Mouse (Mus musculus): ENCODE results near the gene Cdh26.

Gene Cdh26

GRCm38 (mm10) chr2:178449386-178449785, 19.1 kb downstream of the Cdh26 start:
- no peak for DNase-seq

DNA sequence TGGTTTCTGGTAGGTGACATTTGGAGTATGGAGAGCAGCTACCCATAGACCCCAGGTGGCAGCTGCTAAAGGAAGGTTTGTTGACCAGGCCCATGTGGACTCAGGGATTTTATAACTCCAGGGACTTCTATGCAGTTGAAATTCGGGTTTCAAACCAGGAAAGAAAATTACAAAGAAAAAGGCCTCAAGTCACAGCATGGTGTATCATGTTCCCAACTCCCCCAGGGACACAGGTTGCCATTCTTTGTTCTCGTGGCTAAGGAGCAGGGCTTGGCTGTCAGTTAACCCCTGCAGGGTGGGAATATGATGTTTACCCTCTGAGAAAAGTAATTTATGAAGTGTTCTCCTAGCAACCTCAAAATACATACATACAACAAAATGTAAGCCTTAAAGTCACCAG, 19.9 kb downstream of the Cdh26 start:
- no peak for DNase-seq

DNA sequence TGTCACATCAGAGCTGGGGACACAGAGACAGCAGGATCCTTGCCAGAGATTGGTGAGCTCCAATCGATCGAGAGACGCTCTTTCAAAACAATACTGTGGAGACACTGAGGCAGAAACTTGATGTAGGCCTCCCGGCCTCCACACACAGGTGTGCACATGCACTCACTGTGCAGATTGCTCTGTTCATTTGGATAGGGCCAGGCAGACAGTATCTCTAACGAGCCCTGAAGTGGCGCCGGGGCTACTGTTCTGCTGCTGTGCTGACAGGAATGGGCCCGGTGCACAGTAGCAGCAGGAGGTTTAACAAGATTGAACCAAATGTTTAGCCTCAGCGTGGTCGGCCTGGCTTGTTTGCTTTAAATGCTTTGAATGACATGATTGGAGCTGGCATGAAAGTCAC, 20.6 kb downstream of the Cdh26 start:
- no peak for DNase-seq

DNA sequence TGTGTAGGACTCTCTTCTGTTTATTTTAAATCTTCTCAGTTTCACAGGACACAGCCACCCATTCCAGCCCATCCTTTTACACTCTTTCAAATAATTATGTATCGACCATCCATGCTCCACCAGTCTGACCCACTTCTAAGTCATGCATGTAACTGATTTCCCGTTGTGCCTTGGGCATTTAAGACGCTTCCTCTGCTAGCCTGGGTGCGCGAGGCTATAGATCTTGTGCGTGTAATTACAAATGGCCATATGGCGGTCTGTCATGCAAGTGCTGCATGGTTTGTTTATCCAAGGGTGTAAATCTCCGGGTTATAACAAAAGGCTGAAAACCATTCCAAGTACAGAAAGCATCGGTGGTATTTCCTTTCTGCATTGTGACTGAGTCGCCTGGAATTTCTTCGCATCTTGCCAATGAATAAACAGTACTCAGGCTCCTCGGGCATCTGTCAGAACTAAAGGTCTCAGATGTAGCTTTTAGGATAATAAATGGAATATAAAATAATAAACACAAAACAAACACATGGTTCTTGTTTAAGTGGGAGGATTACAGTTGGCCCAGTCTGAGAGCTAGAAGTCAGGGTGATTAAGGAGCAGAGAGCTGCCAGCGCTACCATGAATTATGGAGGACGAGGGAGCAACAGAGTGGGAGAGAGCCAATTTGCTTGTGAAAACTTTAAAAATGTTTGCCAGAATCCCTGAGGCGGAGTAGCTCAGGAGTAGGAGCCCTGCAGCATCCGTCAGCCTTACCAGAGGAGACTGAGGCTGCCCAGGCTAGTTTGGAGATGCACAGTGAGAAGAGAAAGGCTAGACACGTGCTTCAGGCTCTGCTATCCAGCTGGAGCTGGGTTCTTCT, 24.6 kb downstream of the Cdh26 start:
- DNase-seq, result no peak

- DNase-seq, result no peak
These were observed 27.1 kb downstream of the Cdh26 start for GRCm38 (mm10) chr2:178457414-178457813.

DNA sequence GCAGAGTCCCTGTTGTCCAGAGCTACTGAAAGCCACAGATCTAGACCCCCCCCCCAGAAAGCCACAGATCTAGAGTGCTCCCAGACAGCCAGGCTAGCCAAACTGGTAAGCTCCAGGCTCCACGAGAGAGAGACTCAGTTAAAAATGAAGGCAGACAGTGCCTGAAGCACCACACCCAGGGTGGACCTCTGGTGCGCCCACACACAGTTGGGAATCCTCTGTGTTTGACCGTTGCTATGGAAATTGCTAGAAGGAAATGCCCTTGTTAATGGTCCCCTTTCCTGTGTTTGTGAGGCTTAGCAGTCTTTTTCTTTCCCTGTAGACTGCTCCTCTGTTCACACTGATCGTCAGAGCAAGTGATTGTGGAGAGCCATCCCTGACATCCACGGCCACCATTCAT, 30.0 kb downstream of the Cdh26 start:
- no peak for DNase-seq

GRCm38 (mm10) chr2:178471546-178472480, 41.5 kb downstream of the Cdh26 start:
- DNase-seq, result no peak

GRCm38 (mm10) chr2:178473916-178474315, 43.6 kb downstream of the Cdh26 start:
- DNase-seq, result no peak

- DNase-seq, result no peak
These were observed 46.9 kb downstream of the Cdh26 start for GRCm38 (mm10) chr2:178477228-178477627.

- no peak for DNase-seq
These were observed 48.7 kb downstream of the Cdh26 start for GRCm38 (mm10) chr2:178479011-178479410.

GRCm38 (mm10) chr2:178480932-178481331, 50.6 kb downstream of the Cdh26 start:
- DNase-seq, result no peak

DNA sequence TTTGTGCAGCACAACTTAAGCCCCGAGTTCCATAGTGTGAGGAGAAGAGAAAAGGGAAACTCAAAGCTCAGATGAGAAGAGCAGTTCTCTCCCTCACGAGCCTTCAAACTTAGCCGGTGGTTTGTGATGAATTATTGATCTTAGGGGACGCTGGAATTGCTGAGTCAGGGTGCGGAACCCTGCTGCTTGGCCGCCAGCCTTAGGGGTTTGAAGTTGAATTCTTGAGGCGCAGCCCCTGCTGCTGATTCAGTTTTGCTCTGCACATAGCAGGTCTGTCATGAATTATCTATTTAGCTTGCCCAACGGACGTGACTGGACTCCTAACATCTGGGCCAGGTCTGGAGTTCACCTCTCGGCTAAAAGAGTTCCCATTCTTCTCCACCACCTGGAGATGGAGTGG, 53.1 kb downstream of the Cdh26 start:
- DNase-seq, result no peak

DNA sequence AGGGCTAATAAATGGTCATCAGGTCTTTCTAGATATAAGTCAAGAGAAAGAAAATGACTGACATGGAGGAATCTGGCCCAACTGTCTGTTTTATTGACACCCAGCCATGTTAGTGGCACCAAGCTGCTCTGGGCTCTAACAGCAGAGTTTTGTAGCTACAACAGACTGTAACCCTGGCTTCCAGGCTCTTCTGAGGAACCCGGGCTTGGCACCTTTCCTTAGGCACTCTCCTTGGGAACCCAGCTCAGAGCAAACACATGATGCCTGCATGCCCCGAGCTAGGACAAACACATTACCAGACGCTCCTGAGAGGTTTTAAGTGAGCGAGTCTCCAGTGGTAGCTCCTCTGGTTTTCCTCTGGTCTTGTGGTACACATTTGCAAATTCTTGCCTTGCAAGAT, 57.9 kb downstream of the Cdh26 start:
- no peak for DNase-seq

DNA sequence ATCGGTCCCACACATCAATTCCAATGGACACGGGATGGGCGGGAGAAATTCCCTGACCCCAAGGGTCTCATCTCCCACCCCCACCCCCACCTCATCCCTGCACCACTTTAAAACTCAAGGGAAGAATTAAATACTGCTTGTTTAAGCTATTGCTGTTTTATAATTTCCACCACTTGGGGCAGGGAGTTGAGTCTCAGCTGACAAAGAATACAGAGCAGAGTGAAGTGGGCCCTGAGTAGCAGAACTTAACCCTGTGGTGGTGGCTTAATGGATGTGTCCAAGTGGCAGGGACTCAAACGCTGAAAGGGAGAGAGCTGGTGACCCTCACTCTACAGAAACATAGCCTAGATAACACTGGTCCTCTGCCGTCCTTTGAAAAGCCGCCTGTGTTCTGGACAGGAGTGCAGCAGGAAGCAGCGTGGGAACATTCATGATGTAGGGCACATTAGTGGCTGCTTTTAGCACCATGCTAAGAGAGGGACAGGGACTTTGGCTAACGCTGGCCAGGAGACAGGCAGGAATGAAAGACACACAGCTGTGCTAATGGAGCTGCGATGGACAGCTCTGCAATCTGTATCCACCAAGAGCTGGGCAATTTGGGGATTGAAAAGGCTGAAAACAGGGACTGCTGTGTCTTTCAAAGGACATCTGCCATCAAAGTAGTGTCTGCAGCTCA, 60.1 kb downstream of the Cdh26 start:
- no peak for DNase-seq

- DNase-seq, result no peak
These were observed 63.7 kb downstream of the Cdh26 start for GRCm38 (mm10) chr2:178494066-178494465.

GRCm38 (mm10) chr2:178495816-178496215, 65.5 kb downstream of the Cdh26 start:
- DNase-seq, result no peak

DNA sequence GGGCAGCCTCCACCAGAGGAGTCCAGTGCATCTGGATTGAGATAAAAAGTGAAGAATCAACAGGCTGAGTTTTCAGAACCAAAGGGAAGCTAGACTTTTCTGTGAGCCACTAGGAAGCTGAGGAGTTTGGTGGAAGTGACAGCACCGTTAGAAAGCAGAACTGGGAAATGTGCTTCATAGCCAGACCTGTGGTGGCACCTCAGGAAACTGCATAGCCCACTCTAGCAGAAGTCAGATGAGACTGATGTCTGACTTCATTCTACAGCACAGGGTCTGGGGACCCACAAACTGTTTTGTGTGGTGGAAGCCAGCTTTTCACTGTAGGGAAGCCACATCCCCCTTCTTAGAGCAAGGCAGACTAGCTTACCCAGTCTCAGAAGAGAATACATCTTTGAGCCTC, 67.6 kb downstream of the Cdh26 start:
- no peak for DNase-seq

GRCm38 (mm10) chr2:178498409-178498808, 68.1 kb downstream of the Cdh26 start:
- DNase-seq, result no peak

- DNase-seq, result no peak
These were observed 72.1 kb downstream of the Cdh26 start for GRCm38 (mm10) chr2:178502469-178502868.

DNA sequence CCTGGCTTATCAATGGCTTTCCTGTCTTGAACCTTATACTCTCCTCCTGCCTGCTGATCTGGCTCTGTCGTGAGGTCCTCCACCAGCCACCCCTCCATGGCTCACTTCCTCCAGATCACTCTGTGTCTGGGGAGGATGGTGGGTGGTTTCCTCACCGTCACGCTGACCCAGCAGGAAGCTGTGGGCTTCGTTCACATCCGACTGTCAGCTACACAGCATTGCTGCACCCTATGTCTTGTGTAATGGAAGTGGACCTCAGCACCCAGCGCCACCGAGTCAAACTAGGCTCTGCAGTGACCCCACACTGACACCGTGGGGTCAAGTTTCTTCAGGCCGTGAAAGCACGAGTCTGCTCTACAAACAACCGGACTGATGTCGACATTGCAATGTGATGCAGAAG, 75.7 kb downstream of the Cdh26 start:
- DNase-seq, result peak; percentile 62

DNA sequence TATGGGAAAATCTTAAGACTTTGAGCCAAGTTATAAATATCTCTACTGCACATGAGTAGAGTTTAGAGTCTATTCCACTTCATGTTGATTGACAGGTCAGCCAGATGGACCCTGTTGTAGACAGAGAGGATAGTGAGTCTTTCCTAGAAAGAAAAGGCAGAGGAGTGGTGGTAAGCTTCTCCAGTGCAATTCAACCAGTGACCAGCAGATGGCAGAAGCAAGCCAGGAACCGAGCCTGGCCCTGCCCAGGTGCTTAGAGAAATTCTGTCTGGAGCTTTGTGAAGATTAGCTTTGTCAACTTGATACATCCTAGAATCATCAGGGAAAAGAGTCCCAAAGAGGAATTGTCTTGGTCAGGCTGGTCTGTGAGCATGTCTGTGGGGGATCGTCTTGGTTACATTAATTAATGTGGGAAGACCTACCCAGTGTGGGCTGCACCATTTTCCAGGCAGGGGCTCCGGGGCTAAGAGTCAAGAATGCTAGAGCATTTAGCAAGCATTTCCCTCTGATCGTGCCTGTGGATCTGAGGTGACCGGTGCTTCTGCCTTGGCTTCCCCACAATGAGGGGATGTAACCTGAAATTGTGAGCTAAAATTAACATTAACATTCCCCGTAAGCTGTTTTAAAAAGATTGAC, 77.2 kb downstream of the Cdh26 start:
- DNase-seq, result peak; percentile 86

- DNase-seq, result no peak
These were observed 77.9 kb downstream of the Cdh26 start for GRCm38 (mm10) chr2:178508279-178508678.

DNA sequence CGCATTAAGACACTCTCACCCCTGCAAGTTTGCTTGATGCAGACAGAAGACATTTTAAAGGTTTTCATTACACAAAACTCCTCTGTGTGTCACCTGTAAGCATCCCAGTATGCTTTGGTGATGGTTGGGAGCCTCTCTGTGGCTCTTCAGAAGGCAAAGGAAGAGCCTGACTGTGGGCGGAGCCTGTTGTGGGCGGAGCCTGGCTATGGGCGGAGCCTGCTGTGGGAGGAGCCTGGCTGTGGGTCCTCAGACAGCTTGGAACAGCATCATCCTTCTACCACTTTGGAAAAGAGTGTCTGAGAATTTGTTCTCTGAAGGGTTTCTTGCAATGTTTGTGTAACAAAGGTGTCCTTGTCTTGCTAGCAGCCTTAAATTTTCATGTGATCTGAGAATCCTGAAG, 82.7 kb downstream of the Cdh26 start:
- DNase-seq, result peak; percentile 38
